Mouse (Mus musculus): ENCODE data around the gene Tbx6.

GRCm38 (mm10) chr7:126797411-126798126 lies 16.3 kb downstream of the Tbx6 start, which contains the start of gene Fam57b:
- TF ChIP-seq CTCF (IDR thresholded peaks at IDR 0.05; ENCODE audit: control insufficient read depth, insufficient read depth, insufficient replicate concordance, low read depth, low read length) (no peak), POLR2A (IDR thresholded peaks at IDR 0.05; ENCODE audit: control insufficient read depth, low read depth, low read length) (peak; percentile 40; the same call in 1 of the 2 replicates)
